Comparison of ENCODE assay signal across 15 mouse cellular contexts in genomic region chr14:21890430-21890829, GRCm38 (mm10). TPM values are rescaled to one million over a fixed set of nuclear protein-coding genes. Genes with fewer than 3 reads are reported as not detected.
DNase-seq lines count a peak whose midpoint lies in the region; ATAC-seq and TF ChIP-seq lines count a peak whose summit lies in the region.
"Had no signal": no experiment of that assay in that cellular context is flagged by ENCODE, and none has a peak within 500 bp of the region (broad histone marks: within the 10 kb centered on the region; RNA-seq: fewer than 3 reads in every experiment).

No protein-coding gene starts in this region.

- no peaks in the 10 kb centered on the region for H3K27me3 ChIP-seq in lung, postnatal 0 days (replicated peaks; ENCODE audit: insufficient read depth, low read length)
- no peaks in the 10 kb centered on the region for H3K27me3 ChIP-seq in midbrain, embryonic 15.5 days (replicated peaks)
- no peaks in the 10 kb centered on the region for H3K27me3 ChIP-seq in midbrain, embryonic 13.5 days
- H3K27me3 ChIP-seq: CH12.LX; lung, embryonic 15.5 days; stomach, embryonic 15.5 days had no signal

- ATAC-seq in lung, postnatal 0 days = peak; percentile 71
- ATAC-seq in midbrain, embryonic 15.5 days (replicated peaks) = no peak
- no peak for ATAC-seq in midbrain, embryonic 13.5 days
- ATAC-seq: hindbrain, postnatal 0 days had no signal

- no peak overlapping the region for H3K4me2 ChIP-seq in lung, postnatal 0 days (replicated peaks; ENCODE audit: low read depth, low read length)
- H3K4me2 ChIP-seq in midbrain, embryonic 15.5 days = no peak overlapping the region
- H3K4me2 ChIP-seq in midbrain, embryonic 13.5 days (replicated peaks) = no peak overlapping the region
- H3K4me2 ChIP-seq: lung, embryonic 15.5 days; stomach, embryonic 15.5 days had no signal

- no peak for TF ChIP-seq POLR2A in bone marrow macrophage, adult 2 months (IDR thresholded peaks at IDR 0.05; ENCODE audit: borderline replicate concordance, low read depth, low read length)

- no peaks in the 10 kb centered on the region for H3K9me3 ChIP-seq in lung, postnatal 0 days (ENCODE audit: low read length)
- no peaks in the 10 kb centered on the region for H3K9me3 ChIP-seq in midbrain, embryonic 15.5 days
- H3K9me3 ChIP-seq in midbrain, embryonic 13.5 days = no peaks in the 10 kb centered on the region
- H3K9me3 ChIP-seq: lung, embryonic 15.5 days; stomach, embryonic 15.5 days had no signal

- no peak for TF ChIP-seq CTCF in bone marrow macrophage, adult 2 months (IDR thresholded peaks at IDR 0.05; ENCODE audit: low read depth, low read length)
- no peak for TF ChIP-seq CTCF in lung, postnatal 0 days (IDR thresholded peaks at IDR 0.05)

- TF ChIP-seq EP300 in lung, postnatal 0 days (IDR thresholded peaks at IDR 0.05) = no peak

- no peaks in the 10 kb centered on the region for H3K36me3 ChIP-seq in lung, postnatal 0 days (ENCODE audit: insufficient read depth, low read length)
- no peaks in the 10 kb centered on the region for H3K36me3 ChIP-seq in midbrain, embryonic 15.5 days (replicated peaks)
- H3K36me3 ChIP-seq in midbrain, embryonic 13.5 days = no peaks in the 10 kb centered on the region
- H3K36me3 ChIP-seq: lung, embryonic 15.5 days; stomach, embryonic 15.5 days had no signal

- DNase-seq in heart, adult 18-20 months = peak; percentile 16 to 35
- no peak for DNase-seq in heart, postnatal 25 days (ENCODE audit: low spot score)
- peak; percentile 13 for DNase-seq in 3T3-L1 (ENCODE audit: low read depth, low spot score)
- DNase-seq in lung, postnatal 0 days (ENCODE audit: low spot score) = peak; percentile 82
- no peak for DNase-seq in embryo, embryonic 9.5 days (ENCODE audit: extremely low spot score)
- DNase-seq: cerebellum, postnatal 14 days; right cerebral cortex, postnatal 25 days had no signal

- no peak overlapping the region for H3K4me3 ChIP-seq in bone marrow macrophage, adult 2 months (ENCODE audit: insufficient read depth, low read length)
- no peak overlapping the region for H3K4me3 ChIP-seq in lung, postnatal 0 days (ENCODE audit: low read depth, low read length)
- H3K4me3 ChIP-seq in midbrain, embryonic 15.5 days = no peak overlapping the region
- H3K4me3 ChIP-seq in midbrain, embryonic 13.5 days (replicated peaks) = no peak overlapping the region
- H3K4me3 ChIP-seq: erythroblast, embryonic 14.5 days; lung, embryonic 15.5 days; stomach, embryonic 15.5 days had no signal

- H3K27ac ChIP-seq in bone marrow macrophage, adult 2 months (ENCODE audit: insufficient read depth, low read depth, low read length) = peak overlapping the region; percentile 44
- H3K27ac ChIP-seq in lung, postnatal 0 days (ENCODE audit: low read length) = no peak overlapping the region
- H3K27ac ChIP-seq in midbrain, embryonic 15.5 days = no peak overlapping the region
- H3K27ac ChIP-seq in midbrain, embryonic 13.5 days = no peak overlapping the region
- H3K27ac ChIP-seq: hindbrain, postnatal 0 days had no signal

- no peak overlapping the region for H3K9ac ChIP-seq in lung, postnatal 0 days (replicated peaks; ENCODE audit: low read depth)
- H3K9ac ChIP-seq in midbrain, embryonic 15.5 days = no peak overlapping the region
- H3K9ac ChIP-seq in midbrain, embryonic 13.5 days (replicated peaks) = no peak overlapping the region
- H3K9ac ChIP-seq: lung, embryonic 15.5 days; stomach, embryonic 15.5 days had no signal

- intact Hi-C loops in heart, postnatal 25 days (cut with DNase I) = no loop called here

- peaks cover 26% of the 10 kb centered on the region for H3K4me1 ChIP-seq in bone marrow macrophage, adult 2 months (ENCODE audit: control insufficient read depth, insufficient read depth, low read length)
- no peaks in the 10 kb centered on the region for H3K4me1 ChIP-seq in lung, postnatal 0 days (ENCODE audit: insufficient read depth, low read depth, low read length)
- 0 out of 2 replicates have a peak, but pooled peaks cover 3% of the 10 kb centered on the region for H3K4me1 ChIP-seq in midbrain, embryonic 15.5 days
- H3K4me1 ChIP-seq in midbrain, embryonic 13.5 days (replicated peaks) = peaks cover 11% of the 10 kb centered on the region; the same call in 1 of the 2 replicates

- WGBS in lung, postnatal 0 days = 75% methylated on average over 2 of the region's 2 CpGs
- 85% methylated on average over 2 of the region's 2 CpGs for WGBS in midbrain, embryonic 15.5 days
- 91% methylated on average over 2 of the region's 2 CpGs for WGBS in midbrain, embryonic 13.5 days

RNA-seq across cellular contexts. Expression of gene Comtd1, which starts 41.7 kb away (rescaled TPM):
- 1 to 10 TPM; 8.1 to 8.4 TPM for total RNA-seq in heart, adult 18-20 months (2021)
- total RNA-seq in heart, postnatal 25 days (2021) = 1 to 10 TPM; 7.5 to 9.5 TPM
- polyA plus RNA-seq in bone marrow macrophage, adult 2 months (2012; ENCODE audit: insufficient read depth, insufficient read length, missing spikeins) = 15.5 and 23.1 TPM in 2 replicates
- 13.0 and 14.7 TPM in 2 replicates for polyA plus RNA-seq in lung, postnatal 0 days (2015; fragmentation: Nextera tagmentation; extraction: Ambion mirVana)
- polyA plus RNA-seq in midbrain, embryonic 15.5 days (2015; fragmentation: Nextera tagmentation; extraction: Ambion mirVana) = 52.3 and 54.4 TPM in 2 replicates
- 25.8 and 26.6 TPM in 2 replicates for polyA plus RNA-seq in midbrain, embryonic 13.5 days (2015; fragmentation: Nextera tagmentation; extraction: Ambion mirVana)

Comparison
In these comparisons a context has a peak if more than half of its experiments do, and no peak if none do; other contexts are left out.
1. DNase-seq: peak in heart, adult 18-20 months (2 of 2), 3T3-L1 (single experiment) and lung, postnatal 0 days (single experiment); none in heart, postnatal 25 days (single experiment) and embryo, embryonic 9.5 days (single experiment).